Mouse (Mus musculus) spleen, adult 2 months (tissue): ENCODE measurements at regions not wholly inside any gene's neighbourhood (a gene's known extent, or its start where the extent isn't known, plus 50 kb on each side); places are given as distances from the start of the nearest gene placed in this dataset.

Experiments
- CTCF ChIP-seq: fragments of 200-500 bp; IDR thresholded peaks from 2 replicates; pipeline ENCODE4 v1.5.1; 2011; ENCODE audit warnings: mild to moderate bottlenecking, inconsistent platforms; ENCODE audit not compliant: insufficient read depth, insufficient read length, insufficient replicate concordance; ENCODE audit errors: extremely low read depth
- POLR2A ChIP-seq: fragments of 200-500 bp; IDR thresholded peaks from 2 replicates; pipeline ENCODE4 v1.6.1; 2011; ENCODE audit warnings: low read depth, low read length, inconsistent platforms

DNA sequence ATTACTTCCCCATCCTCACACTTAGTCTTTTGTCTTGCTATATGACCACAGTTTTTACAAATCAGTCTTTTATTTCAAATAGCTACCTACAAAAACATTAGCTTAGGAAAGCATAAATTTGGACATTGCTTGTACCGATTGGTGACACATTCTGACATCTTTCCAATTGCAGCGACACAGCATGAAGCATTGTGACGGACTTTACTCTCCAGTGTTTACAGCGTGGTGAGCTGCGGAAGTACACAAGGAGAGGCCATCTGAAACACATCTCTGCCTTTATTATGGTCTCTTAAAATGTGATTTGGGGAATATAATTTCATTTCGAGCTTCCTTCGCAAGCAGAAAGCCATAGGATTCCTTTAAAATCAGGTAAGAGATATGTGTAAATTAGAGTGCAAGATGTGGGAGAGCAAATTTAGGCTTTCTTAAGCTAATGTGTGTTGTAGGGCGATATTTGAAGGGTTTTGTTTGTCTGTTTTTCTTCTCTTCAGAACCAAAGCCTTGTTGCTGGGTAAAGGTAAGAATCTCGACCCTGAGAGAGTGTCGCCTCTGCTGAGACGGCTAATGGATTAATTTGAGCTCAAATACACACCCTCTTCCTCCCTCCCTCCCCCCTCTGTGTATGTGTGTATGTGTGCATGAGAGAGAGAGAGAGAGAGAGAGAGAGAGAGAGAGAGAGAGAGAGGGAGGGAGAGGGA, 126.3 kb upstream of the Med14 start:
- TF ChIP-seq CTCF (no peak), POLR2A (no peak)
